Mouse (Mus musculus) liver, embryonic 12.5 days (tissue): ENCODE measurements around the gene Gtpbp3. TPM values are rescaled to one million over a fixed set of nuclear protein-coding genes. Genes with fewer than 3 reads are reported as not detected.

Experiments
- polyA plus RNA-seq: library from polyadenylated mRNA; unstranded; fragments of >200 nt; fragmentation: Nextera tagmentation; extraction: Ambion mirVana; gene quantifications from 2 replicates; pipeline ENCODE4 v1.2.1, GENCODE M21; 2016

The Gtpbp3 gene
- polyA plus RNA-seq, 1 experiment from 2014 or later: 9.6 TPM

Other genes starting within 250 kb of the Gtpbp3 start
- gene Myo9b, start 215.4 kb upstream of the Gtpbp3 start, polyA plus RNA-seq: 13.5 and 13.8 TPM in 2 replicates
- gene Haus8, start 215.2 kb upstream of the Gtpbp3 start, polyA plus RNA-seq: 60.1 and 62.8 TPM in 2 replicates
- 60.2 and 61.1 TPM in 2 replicates for gene Use1, start 121.3 kb upstream of the Gtpbp3 start, polyA plus RNA-seq
- gene Ocel1, start 116.8 kb upstream of the Gtpbp3 start, polyA plus RNA-seq: 6.8 and 6.9 TPM in 2 replicates
- 35.3 and 38.8 TPM in 2 replicates for gene Nr2f6, start 106.1 kb upstream of the Gtpbp3 start, polyA plus RNA-seq
- 3.6 and 4.0 TPM in 2 replicates for gene Ushbp1, start 92.3 kb upstream of the Gtpbp3 start, polyA plus RNA-seq
- gene Babam1, start 91.2 kb upstream of the Gtpbp3 start, polyA plus RNA-seq: 79.0 and 82.6 TPM in 2 replicates
- 57.9 and 58.3 TPM in 2 replicates for gene Ankle1, start 82.1 kb upstream of the Gtpbp3 start, polyA plus RNA-seq
- 16.0 and 17.4 TPM in 2 replicates for gene Abhd8, start 24.4 kb upstream of the Gtpbp3 start, polyA plus RNA-seq
- gene Mrpl34, start 23.1 kb upstream of the Gtpbp3 start, polyA plus RNA-seq: 168 and 173 TPM in 2 replicates
- gene Dda1, start 18.9 kb upstream of the Gtpbp3 start, polyA plus RNA-seq: 60.6 and 63.1 TPM in 2 replicates
- gene Ano8, start 2.1 kb upstream of the Gtpbp3 start, polyA plus RNA-seq: 1.2 TPM in 2 replicates
- 44.8 and 46.7 TPM in 2 replicates for gene Plvap, start 23.6 kb downstream of the Gtpbp3 start, polyA plus RNA-seq
- 0.30 and 0.57 TPM in 2 replicates for gene Ccdc194, start 37.6 kb downstream of the Gtpbp3 start, polyA plus RNA-seq
- gene Bst2, start 49.4 kb downstream of the Gtpbp3 start, polyA plus RNA-seq: 28.7 and 29.4 TPM in 2 replicates
- 39.2 and 42.7 TPM in 2 replicates for gene Mvb12a, start 54.8 kb downstream of the Gtpbp3 start, polyA plus RNA-seq
- 0.61 and 0.75 TPM in 2 replicates for gene Tmem221, start 70.8 kb downstream of the Gtpbp3 start, polyA plus RNA-seq
- gene Nxnl1, start 78.5 kb downstream of the Gtpbp3 start, polyA plus RNA-seq: 0.32 and 0.36 TPM in 2 replicates
- gene Slc27a1, start 80.8 kb downstream of the Gtpbp3 start, polyA plus RNA-seq: 4.1 and 4.4 TPM in 2 replicates
- 138 and 144 TPM in 2 replicates for gene Pgls, start 104.1 kb downstream of the Gtpbp3 start, polyA plus RNA-seq
- 1.3 and 2.3 TPM in 2 replicates for gene Fam129c, start 109.5 kb downstream of the Gtpbp3 start, polyA plus RNA-seq
- gene Colgalt1, start 122.9 kb downstream of the Gtpbp3 start, polyA plus RNA-seq: 29.0 and 30.1 TPM in 2 replicates
- gene Unc13a, start 183.7 kb downstream of the Gtpbp3 start, polyA plus RNA-seq: 0.22 and 0.31 TPM in 2 replicates
- 9.2 and 10.4 TPM in 2 replicates for gene Jak3, start 188.2 kb downstream of the Gtpbp3 start, polyA plus RNA-seq
- gene Insl3, start 201.1 kb downstream of the Gtpbp3 start, polyA plus RNA-seq: 1.5 and 2.1 TPM in 2 replicates
- 3.6 and 4.2 TPM in 2 replicates for gene B3gnt3, start 213.7 kb downstream of the Gtpbp3 start, polyA plus RNA-seq
- gene Fcho1, start 237.6 kb downstream of the Gtpbp3 start, polyA plus RNA-seq: 19.5 and 20.6 TPM in 2 replicates